Mouse (Mus musculus): Measurements from ENCODE around the gene Fbrsl1. TPM values are rescaled to one million over a fixed set of nuclear protein-coding genes. Genes with fewer than 3 reads are reported as not detected.

Gene Fbrsl1
- total RNA-seq, 1 experiment = 44.4 TPM

- H3K9me3 ChIP-seq (ENCODE audit: control insufficient read depth, insufficient read depth, low read depth, low read length) = no peaks in the 10 kb centered on the region
- in situ Hi-C loops (cut with MboI; ENCODE audit: low sequenced_read_pairs in 2 of 2, unreplicated experiment in 2 of 2) = no loop called here
- DNase-seq (ENCODE audit: low read depth, low spot score) = no peak
- peaks cover 25% of the 10 kb centered on the region; the same call in 1 of the 2 replicates for H3K36me3 ChIP-seq (ENCODE audit: control insufficient read depth, insufficient read depth, low read length, poor library complexity, severe bottlenecking)
- H3K27ac ChIP-seq (ENCODE audit: insufficient read depth, low read depth, low read length, poor library complexity, severe bottlenecking) = no peak overlapping the region
- no peak overlapping the region for H3K9ac ChIP-seq (ENCODE audit: insufficient read depth, low read depth, low read length, poor library complexity, severe bottlenecking)
- H3K4me1 ChIP-seq (ENCODE audit: control insufficient read depth in 2 of 2, insufficient read depth in 2 of 2, low read length in 2 of 2, poor library complexity in 1 of 2) = peaks cover 0 to 29% of the 10 kb centered on the region in 2 experiments; a peak in 3 of 4 replicates
- TF ChIP-seq CHD2 (IDR thresholded peaks at IDR 0.05; ENCODE audit: low read depth, low read length) (no peak), MAFK (IDR thresholded peaks at IDR 0.05; ENCODE audit: insufficient read depth, low read depth, low read length) (no peak), ZC3H11A (IDR thresholded peaks at IDR 0.05; ENCODE audit: borderline replicate concordance, low read depth, low read length) (no peak), HCFC1 (IDR thresholded peaks at IDR 0.05; ENCODE audit: borderline replicate concordance, insufficient read depth, low read length) (no peak), ZNF384 (IDR thresholded peaks at IDR 0.05; ENCODE audit: low read depth, low read length) (no peak)
- H3K4me3 ChIP-seq (ENCODE audit: insufficient read depth in 1 of 2, low read depth in 1 of 2, low read length in 2 of 2, poor library complexity in 1 of 2, severe bottlenecking in 1 of 2) = no peak overlapping the region
Observed at GRCm38 (mm10) chr5:110413018-110413417, 35.3 kb downstream of the Fbrsl1 start.

DNA sequence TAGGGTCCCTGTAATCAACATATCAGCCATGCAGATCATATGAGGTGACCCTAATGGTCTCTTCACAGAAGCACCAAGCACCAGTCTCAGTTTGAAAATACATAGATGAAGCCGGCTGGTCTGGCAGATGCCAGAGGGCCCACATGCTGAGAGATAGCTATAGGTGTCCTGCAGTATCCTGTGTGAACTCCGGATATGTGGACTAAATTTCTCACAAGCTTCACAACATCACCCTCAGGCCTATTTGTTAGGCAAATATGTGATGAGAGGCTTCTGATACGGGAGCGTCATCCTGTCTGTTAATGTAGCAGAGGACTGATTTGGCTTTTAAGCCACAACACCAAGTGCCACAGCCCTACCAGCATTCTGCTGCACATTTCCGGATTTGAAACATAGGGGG lies 37.9 kb downstream of the Fbrsl1 start:
- Histone ChIP-seq H3K9me3 (ENCODE audit: control insufficient read depth, insufficient read depth, low read depth, low read length) (no peaks in the 10 kb centered on the region), H3K4me1 (ENCODE audit: control insufficient read depth in 2 of 2, insufficient read depth in 2 of 2, low read length in 2 of 2, poor library complexity in 1 of 2) (peaks cover 5 to 14% of the 10 kb centered on the region in 2 experiments), H3K27ac (ENCODE audit: insufficient read depth, low read depth, low read length, poor library complexity, severe bottlenecking) (no peak overlapping the region), H3K9ac (ENCODE audit: insufficient read depth, low read depth, low read length, poor library complexity, severe bottlenecking) (no peak overlapping the region), H3K36me3 (ENCODE audit: control insufficient read depth, insufficient read depth, low read length, poor library complexity, severe bottlenecking) (peaks cover 23% of the 10 kb centered on the region; the same call in 1 of the 2 replicates), H3K4me3 (ENCODE audit: insufficient read depth in 1 of 2, low read depth in 1 of 2, low read length in 2 of 2, poor library complexity in 1 of 2, severe bottlenecking in 1 of 2) (no peak overlapping the region)
- no peak for TF ChIP-seq ZC3H11A (IDR thresholded peaks at IDR 0.05; ENCODE audit: borderline replicate concordance, low read depth, low read length)
- no peak for TF ChIP-seq ZNF384 (IDR thresholded peaks at IDR 0.05; ENCODE audit: low read depth, low read length)
- TF ChIP-seq HCFC1 (IDR thresholded peaks at IDR 0.05; ENCODE audit: borderline replicate concordance, insufficient read depth, low read length) = no peak
- no peak for TF ChIP-seq CHD2 (IDR thresholded peaks at IDR 0.05; ENCODE audit: low read depth, low read length)
- no peak for TF ChIP-seq MAFK (IDR thresholded peaks at IDR 0.05; ENCODE audit: insufficient read depth, low read depth, low read length)
- no peak for DNase-seq (ENCODE audit: low read depth, low spot score)
- in situ Hi-C loops (cut with MboI; ENCODE audit: low sequenced_read_pairs in 2 of 2, unreplicated experiment in 2 of 2) = no loop called here

- in situ Hi-C loops (cut with MboI; ENCODE audit: low sequenced_read_pairs in 2 of 2, unreplicated experiment in 2 of 2) = no loop called here
- H3K27ac ChIP-seq (ENCODE audit: insufficient read depth, low read depth, low read length, poor library complexity, severe bottlenecking) = no peak overlapping the region
- H3K4me3 ChIP-seq (ENCODE audit: insufficient read depth in 1 of 2, low read depth in 1 of 2, low read length in 2 of 2, poor library complexity in 1 of 2, severe bottlenecking in 1 of 2) = no peak overlapping the region
- no peaks in the 10 kb centered on the region for H3K9me3 ChIP-seq (ENCODE audit: control insufficient read depth, insufficient read depth, low read depth, low read length)
- peaks cover 5 to 11% of the 10 kb centered on the region in 2 experiments for H3K4me1 ChIP-seq (ENCODE audit: control insufficient read depth in 2 of 2, insufficient read depth in 2 of 2, low read length in 2 of 2, poor library complexity in 1 of 2)
- H3K36me3 ChIP-seq (ENCODE audit: control insufficient read depth, insufficient read depth, low read length, poor library complexity, severe bottlenecking) = peaks cover 17% of the 10 kb centered on the region; the same call in 1 of the 2 replicates
- no peak for TF ChIP-seq HCFC1 (IDR thresholded peaks at IDR 0.05; ENCODE audit: borderline replicate concordance, insufficient read depth, low read length)
- TF ChIP-seq CHD2 (IDR thresholded peaks at IDR 0.05; ENCODE audit: low read depth, low read length) = no peak
- TF ChIP-seq ZNF384 (IDR thresholded peaks at IDR 0.05; ENCODE audit: low read depth, low read length) = no peak
- no peak for TF ChIP-seq MAFK (IDR thresholded peaks at IDR 0.05; ENCODE audit: insufficient read depth, low read depth, low read length)
- no peak for TF ChIP-seq ZC3H11A (IDR thresholded peaks at IDR 0.05; ENCODE audit: borderline replicate concordance, low read depth, low read length)
- DNase-seq (ENCODE audit: low read depth, low spot score) = no peak
- no peak overlapping the region for H3K9ac ChIP-seq (ENCODE audit: insufficient read depth, low read depth, low read length, poor library complexity, severe bottlenecking)
Observed at GRCm38 (mm10) chr5:110408967-110409366, 39.3 kb downstream of the Fbrsl1 start.

DNA sequence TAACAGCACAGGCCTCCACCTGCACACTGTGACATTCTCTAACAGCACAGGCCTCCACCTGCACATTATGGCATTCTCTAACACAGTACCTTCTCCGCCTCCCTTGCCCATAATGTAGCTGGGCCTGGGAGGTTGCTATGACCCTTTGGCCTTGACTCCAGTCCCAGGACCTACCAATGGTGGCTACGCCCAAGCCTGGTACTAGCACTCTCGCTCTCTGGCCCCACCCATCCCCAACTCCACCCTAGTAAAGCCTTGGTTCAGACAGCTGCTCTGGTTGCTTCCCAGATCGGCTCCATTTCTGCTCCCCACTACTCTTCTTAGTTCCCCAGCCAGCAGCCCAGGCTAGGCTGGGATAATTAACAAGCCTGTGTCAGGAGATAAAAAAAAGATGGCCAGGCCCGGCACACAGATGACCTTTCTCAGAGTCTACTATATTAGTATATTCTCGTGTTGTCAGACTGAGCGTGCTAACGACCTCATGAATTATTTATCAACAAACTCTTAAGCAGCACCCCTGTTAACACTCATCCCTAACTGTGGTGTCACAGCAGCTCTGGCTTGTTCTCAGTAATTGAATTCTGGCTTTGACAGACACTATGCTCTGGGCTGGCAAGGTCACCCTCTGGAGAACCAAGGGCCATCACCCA lies 42.1 kb downstream of the Fbrsl1 start:
- Histone ChIP-seq H3K4me3 (ENCODE audit: insufficient read depth in 1 of 2, low read depth in 1 of 2, low read length in 2 of 2, poor library complexity in 1 of 2, severe bottlenecking in 1 of 2) (no peak overlapping the region), H3K9ac (ENCODE audit: insufficient read depth, low read depth, low read length, poor library complexity, severe bottlenecking) (no peak overlapping the region), H3K4me1 (ENCODE audit: control insufficient read depth in 2 of 2, insufficient read depth in 2 of 2, low read length in 2 of 2, poor library complexity in 1 of 2) (peaks cover 5 to 15% of the 10 kb centered on the region in 2 experiments), H3K27ac (ENCODE audit: insufficient read depth, low read depth, low read length, poor library complexity, severe bottlenecking) (no peak overlapping the region), H3K36me3 (ENCODE audit: control insufficient read depth, insufficient read depth, low read length, poor library complexity, severe bottlenecking) (peaks cover 12% of the 10 kb centered on the region; the same call in 1 of the 2 replicates), H3K9me3 (ENCODE audit: control insufficient read depth, insufficient read depth, low read depth, low read length) (no peaks in the 10 kb centered on the region)
- in situ Hi-C loops (cut with MboI; ENCODE audit: low sequenced_read_pairs in 2 of 2, unreplicated experiment in 2 of 2) = no loop called here
- TF ChIP-seq ZC3H11A (IDR thresholded peaks at IDR 0.05; ENCODE audit: borderline replicate concordance, low read depth, low read length) (no peak), HCFC1 (IDR thresholded peaks at IDR 0.05; ENCODE audit: borderline replicate concordance, insufficient read depth, low read length) (no peak), ZNF384 (IDR thresholded peaks at IDR 0.05; ENCODE audit: low read depth, low read length) (no peak), CHD2 (IDR thresholded peaks at IDR 0.05; ENCODE audit: low read depth, low read length) (no peak), MAFK (IDR thresholded peaks at IDR 0.05; ENCODE audit: insufficient read depth, low read depth, low read length) (no peak)
- peak; percentile 48 for DNase-seq (ENCODE audit: low read depth, low spot score)
